Mouse (Mus musculus) embryonic fibroblast, embryonic 13.5 days (primary cell): ENCODE data around the gene Slc8a1.

Source experiments
- CTCF ChIP-seq: IDR thresholded peaks from 2 replicates; pipeline ENCODE4 v1.5.1; 2011; ENCODE audit warnings: mild to moderate bottlenecking, control low read depth, low read length, moderate library complexity, borderline replicate concordance; ENCODE audit not compliant: insufficient read depth
- POLR2A ChIP-seq: IDR thresholded peaks from 2 replicates; pipeline ENCODE4 v1.6.1; 2011; ENCODE audit warnings: low read depth, mild to moderate bottlenecking, control low read depth, low read length, moderate library complexity

GRCm38 (mm10) chr17:81473363-81473762 is 264.8 kb downstream of the Slc8a1 start:
- TF ChIP-seq POLR2A (no peak), CTCF (no peak)
